21 mouse cellular contexts compared by ENCODE assay signal in genomic region chr17:23877166-23877565, GRCm38 (mm10). TPM values are rescaled to one million over a fixed set of nuclear protein-coding genes. Genes with fewer than 3 reads are reported as not detected.
DNase-seq lines count a peak whose midpoint lies in the region; ATAC-seq and TF ChIP-seq lines count a peak whose summit lies in the region.
"Had no signal": no experiment of that assay in that cellular context is flagged by ENCODE, and none has a peak within 500 bp of the region (broad histone marks: within the 10 kb centered on the region; RNA-seq: fewer than 3 reads in every experiment).

No protein-coding gene starts in this region.

- DNase-seq in heart, adult 2 months = no peak
- peak; percentile 18 to 22 for DNase-seq in layer of hippocampus, postnatal 14 days (ENCODE audit: low spot score in 2 of 2)
- DNase-seq in layer of hippocampus, adult 8-10 months (ENCODE audit: low spot score in 2 of 2) = no peak
- DNase-seq in brain, adult 2 months (ENCODE audit: low read depth, low spot score) = peak; percentile 37
- DNase-seq in hindbrain, postnatal 0 days (ENCODE audit: low spot score) = peak; percentile 40
- no peak for DNase-seq in embryo, embryonic 10.5 days (ENCODE audit: low spot score)
- DNase-seq in c-Kit-positive CD71-positive TER-119-positive erythroid progenitor cells, embryonic 14.5 days (ENCODE audit: low spot score) = no peak
- DNase-seq: gastrocnemius, postnatal 36 days; liver, embryonic 13.5 days had no signal

- 0 out of 2 replicates have a peak, but pooled peaks cover 3% of the 10 kb centered on the region for H3K4me1 ChIP-seq in heart, embryonic 13.5 days
- H3K4me1 ChIP-seq in heart, adult 2 months (ENCODE audit: control insufficient read depth, insufficient read depth, low read length) = no peaks in the 10 kb centered on the region
- no peaks in the 10 kb centered on the region for H3K4me1 ChIP-seq in hindbrain, postnatal 0 days (ENCODE audit: insufficient read depth, low read length)
- H3K4me1 ChIP-seq: kidney, embryonic 15.5 days; liver, embryonic 13.5 days had no signal

- intact Hi-C loops in heart, adult 2 months (cut with DNase I) = no loop called here

- no peak overlapping the region for H3K4me2 ChIP-seq in heart, embryonic 13.5 days
- H3K4me2 ChIP-seq in hindbrain, postnatal 0 days (ENCODE audit: low read depth, low read length) = no peak overlapping the region
- H3K4me2 ChIP-seq: kidney, embryonic 15.5 days; liver, embryonic 13.5 days had no signal

- H3K9me3 ChIP-seq in heart, embryonic 13.5 days = no peaks in the 10 kb centered on the region
- H3K9me3 ChIP-seq in hindbrain, postnatal 0 days (ENCODE audit: low read length) = no peaks in the 10 kb centered on the region
- H3K9me3 ChIP-seq: kidney, embryonic 15.5 days; liver, embryonic 13.5 days had no signal

- H3K4me3 ChIP-seq in heart, embryonic 13.5 days = no peak overlapping the region
- H3K4me3 ChIP-seq in heart, adult 2 months = no peak overlapping the region
- H3K4me3 ChIP-seq in hindbrain, postnatal 0 days (ENCODE audit: low read length) = no peak overlapping the region
- H3K4me3 ChIP-seq: kidney, embryonic 15.5 days; liver, embryonic 13.5 days had no signal

- WGBS in heart, embryonic 13.5 days = 65% methylated on average over 2 of the region's 2 CpGs
- WGBS in heart, adult 2 months = 93% methylated on average over 2 of the region's 2 CpGs
- WGBS in hindbrain, postnatal 0 days = 90% methylated on average over 2 of the region's 2 CpGs

- no peaks in the 10 kb centered on the region for H3K79me2 ChIP-seq in heart, adult 2 months (replicated peaks; ENCODE audit: control insufficient read depth, insufficient read depth, low read length)

- no peak overlapping the region for H3K9ac ChIP-seq in heart, embryonic 13.5 days
- H3K9ac ChIP-seq in heart, adult 2 months (ENCODE audit: low read depth, low read length) = no peak overlapping the region
- no peak overlapping the region for H3K9ac ChIP-seq in hindbrain, postnatal 0 days (replicated peaks; ENCODE audit: low read length)
- H3K9ac ChIP-seq: kidney, embryonic 15.5 days; liver, embryonic 13.5 days had no signal

- no peak for TF ChIP-seq EP300 in heart, adult 2 months (IDR thresholded peaks at IDR 0.05; ENCODE audit: insufficient read depth, low read depth, low read length)

- 0 out of 2 replicates have a peak overlapping the region, but pooled peaks have one; percentile 12 for H3K27ac ChIP-seq in heart, embryonic 13.5 days (replicated peaks)
- H3K27ac ChIP-seq in heart, adult 2 months = no peak overlapping the region
- H3K27ac ChIP-seq in hindbrain, postnatal 0 days = peak overlapping the region; percentile 46; the same call in 1 of the 2 replicates
- H3K27ac ChIP-seq: kidney, embryonic 15.5 days; liver, embryonic 13.5 days had no signal

- TF ChIP-seq CTCF in heart, adult 2 months (IDR thresholded peaks at IDR 0.05) = no peak
- no peak for TF ChIP-seq CTCF in hindbrain, postnatal 0 days (IDR thresholded peaks at IDR 0.05; ENCODE audit: low read depth)

- ATAC-seq in heart, embryonic 13.5 days (ENCODE audit: extremely low read depth, insufficient number of reproducible peaks, low FRiP score, low TSS enrichment) = no peak
- peak; percentile 75; the same call in 1 of the 2 replicates for ATAC-seq in hindbrain, postnatal 0 days
- ATAC-seq: inflammation-experienced regulatory T-cells, adult 6 months had no signal

- no peaks in the 10 kb centered on the region for H3K27me3 ChIP-seq in heart, embryonic 13.5 days (replicated peaks)
- H3K27me3 ChIP-seq in heart, adult 2 months (ENCODE audit: control insufficient read depth, insufficient read depth, low read length) = no peaks in the 10 kb centered on the region
- no peaks in the 10 kb centered on the region for H3K27me3 ChIP-seq in hindbrain, postnatal 0 days (ENCODE audit: insufficient read depth, low read length)
- H3K27me3 ChIP-seq: kidney, embryonic 15.5 days; liver, embryonic 13.5 days had no signal

- H3K36me3 ChIP-seq in heart, embryonic 13.5 days = no peaks in the 10 kb centered on the region
- no peaks in the 10 kb centered on the region for H3K36me3 ChIP-seq in heart, adult 2 months (ENCODE audit: control insufficient read depth, insufficient read depth, low read length)
- H3K36me3 ChIP-seq in hindbrain, postnatal 0 days (ENCODE audit: insufficient read depth, low read length) = no peaks in the 10 kb centered on the region
- H3K36me3 ChIP-seq: kidney, embryonic 15.5 days; liver, embryonic 13.5 days had no signal

- TF ChIP-seq POLR2A in heart, adult 2 months (IDR thresholded peaks at IDR 0.05; ENCODE audit: insufficient read depth, low read depth, low read length) = no peak

RNA-seq across cellular contexts. Expression of gene Dcpp1, which starts 3.5 kb away (rescaled TPM):
- polyA plus RNA-seq in heart, embryonic 13.5 days (2015; fragmentation: Nextera tagmentation; extraction: Ambion mirVana) = 0.32 TPM in 1 of 2 replicates, not detected in the other
- total RNA-seq in heart, adult 2 months (2021) = not detected
- not detected in 2 replicates for polyA plus RNA-seq in heart, adult 2 months (2012; rRNA removed)
- not detected for total RNA-seq in layer of hippocampus, postnatal 14 days (2021)
- not detected for total RNA-seq in layer of hippocampus, adult 8-10 months (2022)
- not detected in 2 replicates for total RNA-seq in hindbrain, postnatal 0 days (2014; rRNA removed)
- not detected in 2 replicates for polyA plus RNA-seq in hindbrain, postnatal 0 days (2015; fragmentation: Nextera tagmentation; extraction: Ambion mirVana)
- total RNA-seq: gastrocnemius, postnatal 36 days; left cerebral cortex, postnatal 36 days; megakaryocyte progenitor cell, adult 5-6 weeks had no signal
- polyA plus RNA-seq: C2C12; cerebellum, adult 2 months; cortical plate, adult 2 months; frontal cortex, adult 2 months; heart, embryonic 16.5 days; inflammation-experienced regulatory T-cells, adult 6 months; kidney, embryonic 15.5 days; liver, embryonic 13.5 days; lung, embryonic 16.5 days had no signal

RNA-seq across cellular contexts. Expression of gene Dcpp2, which starts 3.5 kb away (rescaled TPM):
- not detected in 2 replicates for polyA plus RNA-seq in heart, embryonic 13.5 days (2015; fragmentation: Nextera tagmentation; extraction: Ambion mirVana)
- total RNA-seq in heart, adult 2 months (2021) = not detected
- polyA plus RNA-seq in heart, adult 2 months (2012; rRNA removed) = not detected in 2 replicates
- total RNA-seq in layer of hippocampus, postnatal 14 days (2021) = not detected
- not detected for total RNA-seq in layer of hippocampus, adult 8-10 months (2022)
- not detected in 2 replicates for total RNA-seq in hindbrain, postnatal 0 days (2014; rRNA removed)
- not detected in 2 replicates for polyA plus RNA-seq in hindbrain, postnatal 0 days (2015; fragmentation: Nextera tagmentation; extraction: Ambion mirVana)
- total RNA-seq: gastrocnemius, postnatal 36 days; left cerebral cortex, postnatal 36 days; megakaryocyte progenitor cell, adult 5-6 weeks had no signal
- polyA plus RNA-seq: C2C12; cerebellum, adult 2 months; cortical plate, adult 2 months; frontal cortex, adult 2 months; inflammation-experienced regulatory T-cells, adult 6 months; kidney, embryonic 15.5 days; liver, embryonic 13.5 days; lung, embryonic 16.5 days had no signal

RNA-seq across cellular contexts. Expression of gene Prss21, which starts 9.3 kb away (rescaled TPM):
- not detected in 2 replicates for polyA plus RNA-seq in heart, embryonic 13.5 days (2015; fragmentation: Nextera tagmentation; extraction: Ambion mirVana)
- not detected for total RNA-seq in heart, adult 2 months (2021)
- not detected in 2 replicates for polyA plus RNA-seq in heart, adult 2 months (2012; rRNA removed)
- total RNA-seq in layer of hippocampus, postnatal 14 days (2021) = not detected
- not detected for total RNA-seq in layer of hippocampus, adult 8-10 months (2022)
- total RNA-seq in hindbrain, postnatal 0 days (2014; rRNA removed) = not detected in 2 replicates
- not detected in 2 replicates for polyA plus RNA-seq in hindbrain, postnatal 0 days (2015; fragmentation: Nextera tagmentation; extraction: Ambion mirVana)
- total RNA-seq: gastrocnemius, postnatal 36 days; left cerebral cortex, postnatal 36 days; megakaryocyte progenitor cell, adult 5-6 weeks had no signal
- polyA plus RNA-seq: C2C12; cerebellum, adult 2 months; cortical plate, adult 2 months; frontal cortex, adult 2 months; heart, embryonic 16.5 days; inflammation-experienced regulatory T-cells, adult 6 months; kidney, embryonic 15.5 days; liver, embryonic 13.5 days; lung, embryonic 16.5 days; thymus, postnatal 0 days had no signal

RNA-seq across cellular contexts. Expression of gene Prss41, which starts 33.2 kb away (rescaled TPM):
- 0.20 and 0.29 TPM in 2 replicates for polyA plus RNA-seq in heart, embryonic 13.5 days (2015; fragmentation: Nextera tagmentation; extraction: Ambion mirVana)
- total RNA-seq in heart, adult 2 months (2021) = under 1 TPM in 1 of 2 experiments, not detected in 1; 0.29 TPM
- not detected in 2 replicates for polyA plus RNA-seq in heart, adult 2 months (2012; rRNA removed)
- total RNA-seq in layer of hippocampus, postnatal 14 days (2021) = 1 to 10 TPM; 1.8 to 2.0 TPM
- 1 to 10 TPM; 1.8 to 2.3 (median 2.0) TPM for total RNA-seq in layer of hippocampus, adult 8-10 months (2022)
- total RNA-seq in hindbrain, postnatal 0 days (2014; rRNA removed) = 0.37 TPM in 1 of 2 replicates, not detected in the other
- 0.90 and 1.3 TPM in 2 replicates for polyA plus RNA-seq in hindbrain, postnatal 0 days (2015; fragmentation: Nextera tagmentation; extraction: Ambion mirVana)

RNA-seq across cellular contexts. Expression of gene Prss32, which starts 33.5 kb away (rescaled TPM):
- 0.15 TPM in 1 of 2 replicates, not detected in the other for polyA plus RNA-seq in heart, embryonic 13.5 days (2015; fragmentation: Nextera tagmentation; extraction: Ambion mirVana)
- total RNA-seq in heart, adult 2 months (2021) = not detected
- polyA plus RNA-seq in heart, adult 2 months (2012; rRNA removed) = 0.16 TPM in 1 of 2 replicates, not detected in the other
- under 1 TPM in 1 of 2 experiments, not detected in 1; 0.29 TPM for total RNA-seq in layer of hippocampus, postnatal 14 days (2021)
- not detected for total RNA-seq in layer of hippocampus, adult 8-10 months (2022)
- total RNA-seq in hindbrain, postnatal 0 days (2014; rRNA removed) = not detected in 2 replicates
- 0.25 and 0.48 TPM in 2 replicates for polyA plus RNA-seq in hindbrain, postnatal 0 days (2015; fragmentation: Nextera tagmentation; extraction: Ambion mirVana)
- total RNA-seq: gastrocnemius, postnatal 36 days; left cerebral cortex, postnatal 36 days; megakaryocyte progenitor cell, adult 5-6 weeks had no signal
- polyA plus RNA-seq: cerebellum, adult 2 months; cortical plate, adult 2 months; kidney, embryonic 15.5 days; liver, embryonic 13.5 days; lung, embryonic 16.5 days had no signal

Comparison
In these comparisons a context has a peak if more than half of its experiments do, and no peak if none do; other contexts are left out.
1. DNase-seq: peak in layer of hippocampus, postnatal 14 days (2 of 2), brain, adult 2 months (single experiment) and hindbrain, postnatal 0 days (single experiment); none in heart, adult 2 months (0 of 2), layer of hippocampus, adult 8-10 months (0 of 2), embryo, embryonic 10.5 days (single experiment) and c-Kit-positive CD71-positive TER-119-positive erythroid progenitor cells, embryonic 14.5 days (single experiment).